Mouse (Mus musculus): Measurements from ENCODE around the gene Bcl11b. TPM values are rescaled to one million over a fixed set of nuclear protein-coding genes. Genes with fewer than 3 reads are reported as not detected.

The Bcl11b gene
- polyA plus RNA-seq, 1 experiment: not detected

DNA sequence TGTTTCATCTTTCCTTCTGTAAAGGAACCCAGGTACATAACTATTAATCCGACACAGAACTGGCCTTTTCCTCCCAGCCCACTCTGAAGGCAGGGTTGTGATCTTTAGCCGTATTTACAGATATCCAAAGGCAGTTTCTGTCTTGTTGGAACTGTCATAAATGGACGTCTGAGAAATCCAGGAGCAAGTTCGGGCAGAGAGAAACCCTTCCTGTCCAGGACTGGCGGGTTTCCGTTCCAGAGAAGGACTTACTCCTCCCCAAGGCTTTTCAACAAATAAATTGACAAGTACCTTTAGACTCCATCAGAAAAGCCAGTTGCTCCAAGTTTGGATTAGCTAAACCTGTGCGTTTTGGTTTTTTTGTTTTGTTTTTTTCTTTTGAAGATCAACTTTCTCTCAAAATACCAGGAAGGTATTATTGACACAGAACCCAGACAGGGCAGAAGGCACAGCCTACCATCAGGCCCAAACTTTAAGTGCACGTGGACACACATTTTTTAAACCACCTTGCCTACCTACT, 24.6 kb downstream of the Bcl11b start:
- Histone ChIP-seq H3K4me3 (no peak overlapping the region), H3K27me3 (ENCODE audit: control insufficient read depth, insufficient read depth, insufficient read length) (no peaks in the 10 kb centered on the region), H3ac (ENCODE audit: control insufficient read depth, insufficient read length) (no peak overlapping the region), H3K4me2 (ENCODE audit: low read depth) (no peak overlapping the region), H3K36me3 (ENCODE audit: control insufficient read depth, insufficient read depth) (no peaks in the 10 kb centered on the region), H3K79me2 (ENCODE audit: control insufficient read depth, insufficient read depth) (no peaks in the 10 kb centered on the region)
- no peak for TF ChIP-seq E2F4 (IDR thresholded peaks at IDR 0.05; ENCODE audit: insufficient read depth)
- no peak for TF ChIP-seq MYOG (IDR thresholded peaks at IDR 0.05; ENCODE audit: control insufficient read depth in 1 of 3, insufficient read depth in 1 of 3, insufficient read length in 2 of 3, low read depth in 2 of 3)
- TF ChIP-seq CEBPB (IDR thresholded peaks at IDR 0.05; ENCODE audit: insufficient read depth, poor library complexity, severe bottlenecking): no peak
- TF ChIP-seq MYOD1 (IDR thresholded peaks at IDR 0.05; ENCODE audit: control insufficient read depth in 1 of 3, insufficient read length in 2 of 3, low read depth in 2 of 3): no peak
- no peak for TF ChIP-seq POLR2A (IDR thresholded peaks at IDR 0.05; ENCODE audit: insufficient read length, low read depth)
- TF ChIP-seq TCF3 (IDR thresholded peaks at IDR 0.05; ENCODE audit: insufficient read length, low read depth): no peak
- no peak for TF ChIP-seq SRF (IDR thresholded peaks at IDR 0.05; ENCODE audit: control insufficient read depth, insufficient read length, low read depth)
- no peak for TF ChIP-seq MAX (IDR thresholded peaks at IDR 0.05; ENCODE audit: low read depth)
- no peak for TF ChIP-seq TCF12 (IDR thresholded peaks at IDR 0.05; ENCODE audit: insufficient read depth, poor library complexity, severe bottlenecking)
- TF ChIP-seq REST (IDR thresholded peaks at IDR 0.05; ENCODE audit: insufficient read depth, insufficient read length): no peak
- no peak for TF ChIP-seq POLR2AphosphoS2 (IDR thresholded peaks at IDR 0.05; ENCODE audit: insufficient read length, low read depth)
- TF ChIP-seq USF1 (IDR thresholded peaks at IDR 0.05; ENCODE audit: low read depth): no peak

DNA sequence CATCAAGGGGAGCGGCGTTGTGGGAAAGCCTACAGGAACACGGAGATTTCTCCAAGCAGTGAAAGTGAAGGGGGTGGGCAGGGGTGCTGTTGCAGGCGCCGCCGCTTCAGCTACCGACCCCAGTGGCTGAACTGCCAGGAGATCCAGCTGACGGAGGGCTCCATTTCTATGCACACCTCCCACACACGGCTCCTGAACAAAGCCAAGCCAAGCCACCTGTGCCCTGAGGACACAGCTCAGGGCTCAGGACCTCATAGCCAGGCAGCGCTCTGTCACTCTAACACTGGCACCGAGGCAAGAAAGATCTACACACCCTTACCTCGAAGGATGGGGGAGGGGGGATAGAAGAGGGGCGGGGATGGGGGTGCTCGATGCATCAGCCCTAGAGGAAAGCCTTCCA, 25.3 kb downstream of the Bcl11b start:
- no peak for TF ChIP-seq POLR2AphosphoS2 (IDR thresholded peaks at IDR 0.05; ENCODE audit: insufficient read length, low read depth)
- no peak for TF ChIP-seq E2F4 (IDR thresholded peaks at IDR 0.05; ENCODE audit: insufficient read depth)
- no peak for TF ChIP-seq SRF (IDR thresholded peaks at IDR 0.05; ENCODE audit: control insufficient read depth, insufficient read length, low read depth)
- TF ChIP-seq CEBPB (IDR thresholded peaks at IDR 0.05; ENCODE audit: insufficient read depth, poor library complexity, severe bottlenecking): no peak
- TF ChIP-seq MYOD1 (IDR thresholded peaks at IDR 0.05; ENCODE audit: control insufficient read depth in 1 of 3, insufficient read length in 2 of 3, low read depth in 2 of 3): no peak
- TF ChIP-seq MYOG (IDR thresholded peaks at IDR 0.05; ENCODE audit: control insufficient read depth in 1 of 3, insufficient read depth in 1 of 3, insufficient read length in 2 of 3, low read depth in 2 of 3): no peak
- no peak for TF ChIP-seq TCF3 (IDR thresholded peaks at IDR 0.05; ENCODE audit: insufficient read length, low read depth)
- no peak for TF ChIP-seq TCF12 (IDR thresholded peaks at IDR 0.05; ENCODE audit: insufficient read depth, poor library complexity, severe bottlenecking)
- TF ChIP-seq POLR2A (IDR thresholded peaks at IDR 0.05; ENCODE audit: insufficient read length, low read depth): no peak
- no peak for TF ChIP-seq USF1 (IDR thresholded peaks at IDR 0.05; ENCODE audit: low read depth)
- H3K4me2 ChIP-seq (ENCODE audit: low read depth): no peak overlapping the region
- H3K79me2 ChIP-seq (ENCODE audit: control insufficient read depth, insufficient read depth): no peaks in the 10 kb centered on the region
- H3K36me3 ChIP-seq (ENCODE audit: control insufficient read depth, insufficient read depth): no peaks in the 10 kb centered on the region
- no peaks in the 10 kb centered on the region for H3K27me3 ChIP-seq (ENCODE audit: control insufficient read depth, insufficient read depth, insufficient read length)
- H3K4me3 ChIP-seq: no peak overlapping the region
- H3ac ChIP-seq (ENCODE audit: control insufficient read depth, insufficient read length): no peak overlapping the region

DNA sequence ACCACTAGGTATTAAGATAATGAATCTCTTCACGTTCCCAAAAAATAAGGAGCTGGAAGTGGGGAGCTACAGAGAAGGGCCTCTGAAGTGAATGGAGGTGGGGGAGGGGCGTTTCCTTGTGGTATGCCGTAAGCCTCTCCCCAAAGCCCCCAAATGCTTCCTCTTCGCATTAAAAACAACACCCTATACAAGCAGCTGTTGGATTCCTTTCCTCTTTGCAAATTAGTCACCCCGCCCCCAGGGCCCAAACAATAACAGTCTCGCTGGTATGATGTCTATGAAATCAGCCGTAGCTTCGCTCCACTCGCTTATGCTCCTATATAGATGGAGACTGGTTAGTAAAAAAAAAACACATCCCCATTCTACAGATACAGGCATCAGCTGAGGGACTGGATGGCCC, 25.9 kb downstream of the Bcl11b start:
- no peaks in the 10 kb centered on the region for H3K36me3 ChIP-seq (ENCODE audit: control insufficient read depth, insufficient read depth)
- no peaks in the 10 kb centered on the region for H3K27me3 ChIP-seq (ENCODE audit: control insufficient read depth, insufficient read depth, insufficient read length)
- no peak overlapping the region for H3K4me2 ChIP-seq (ENCODE audit: low read depth)
- H3ac ChIP-seq (ENCODE audit: control insufficient read depth, insufficient read length): no peak overlapping the region
- TF ChIP-seq POLR2AphosphoS2 (IDR thresholded peaks at IDR 0.05; ENCODE audit: insufficient read length, low read depth): no peak
- no peak for TF ChIP-seq MAX (IDR thresholded peaks at IDR 0.05; ENCODE audit: low read depth)
- TF ChIP-seq USF1 (IDR thresholded peaks at IDR 0.05; ENCODE audit: low read depth): no peak
- TF ChIP-seq TCF12 (IDR thresholded peaks at IDR 0.05; ENCODE audit: insufficient read depth, poor library complexity, severe bottlenecking): no peak
- no peak for TF ChIP-seq REST (IDR thresholded peaks at IDR 0.05; ENCODE audit: insufficient read depth, insufficient read length)
- TF ChIP-seq MYOD1 (IDR thresholded peaks at IDR 0.05; ENCODE audit: control insufficient read depth in 1 of 3, insufficient read length in 2 of 3, low read depth in 2 of 3): no peak
- TF ChIP-seq CEBPB (IDR thresholded peaks at IDR 0.05; ENCODE audit: insufficient read depth, poor library complexity, severe bottlenecking): no peak
- no peak overlapping the region for H3K4me3 ChIP-seq
- H3K79me2 ChIP-seq (ENCODE audit: control insufficient read depth, insufficient read depth): no peaks in the 10 kb centered on the region

DNA sequence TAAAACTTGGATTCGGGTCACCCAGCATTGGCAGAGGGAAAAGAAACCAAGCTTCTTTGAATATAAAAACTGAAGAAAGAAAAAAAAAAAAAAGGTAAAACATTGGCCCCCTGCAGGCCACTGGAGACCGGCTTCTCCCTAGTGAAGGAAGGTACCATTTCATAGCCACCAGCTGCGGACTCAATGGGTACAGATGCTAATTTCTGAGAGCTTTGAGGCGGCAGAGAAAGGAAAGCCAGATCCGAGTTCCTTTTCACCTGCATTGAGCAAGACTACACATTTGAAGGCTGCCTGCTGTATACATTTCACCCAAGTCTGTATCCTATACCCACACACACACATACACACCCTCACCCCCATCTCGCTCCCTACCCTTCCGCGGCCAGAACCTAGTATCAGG, 26.3 kb downstream of the Bcl11b start:
- Histone ChIP-seq H3ac (ENCODE audit: control insufficient read depth, insufficient read length) (no peak overlapping the region), H3K79me2 (ENCODE audit: control insufficient read depth, insufficient read depth) (no peaks in the 10 kb centered on the region), H3K27me3 (ENCODE audit: control insufficient read depth, insufficient read depth, insufficient read length) (no peaks in the 10 kb centered on the region), H3K4me3 (no peak overlapping the region), H3K4me2 (ENCODE audit: low read depth) (no peak overlapping the region), H3K36me3 (ENCODE audit: control insufficient read depth, insufficient read depth) (no peaks in the 10 kb centered on the region)
- TF ChIP-seq REST (IDR thresholded peaks at IDR 0.05; ENCODE audit: insufficient read depth, insufficient read length) (no peak), MYOD1 (IDR thresholded peaks at IDR 0.05; ENCODE audit: control insufficient read depth in 1 of 3, insufficient read length in 2 of 3, low read depth in 2 of 3) (no peak), MYOG (IDR thresholded peaks at IDR 0.05; ENCODE audit: control insufficient read depth in 1 of 3, insufficient read depth in 1 of 3, insufficient read length in 2 of 3, low read depth in 2 of 3) (no peak), SRF (IDR thresholded peaks at IDR 0.05; ENCODE audit: control insufficient read depth, insufficient read length, low read depth) (no peak), MAX (IDR thresholded peaks at IDR 0.05; ENCODE audit: low read depth) (no peak)

DNA sequence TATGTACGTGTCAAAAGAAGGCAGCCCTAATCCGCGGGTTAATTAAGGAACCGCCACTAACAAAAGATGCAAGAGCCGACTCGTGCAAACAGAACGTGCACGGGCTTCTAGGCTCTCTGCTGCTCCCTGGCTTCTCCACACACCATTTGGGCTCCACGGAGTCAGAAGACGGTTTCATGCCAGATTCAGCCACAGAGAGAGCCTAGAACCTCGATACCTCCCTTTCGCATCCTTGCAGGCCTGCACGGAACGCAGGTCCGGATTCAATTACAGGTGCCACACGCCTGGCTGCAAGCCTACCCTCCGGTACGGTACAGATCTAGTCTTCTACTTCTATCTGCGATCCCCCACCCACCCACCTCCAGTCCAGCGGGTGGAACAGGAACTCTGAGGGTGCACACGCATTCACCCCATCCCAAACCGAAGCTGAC, 26.8 kb downstream of the Bcl11b start:
- Histone ChIP-seq H3K36me3 (ENCODE audit: control insufficient read depth, insufficient read depth) (no peaks in the 10 kb centered on the region), H3ac (ENCODE audit: control insufficient read depth, insufficient read length) (no peak overlapping the region), H3K4me3 (no peak overlapping the region), H3K4me2 (ENCODE audit: low read depth) (no peak overlapping the region), H3K27me3 (ENCODE audit: control insufficient read depth, insufficient read depth, insufficient read length) (no peaks in the 10 kb centered on the region), H3K79me2 (ENCODE audit: control insufficient read depth, insufficient read depth) (no peaks in the 10 kb centered on the region)
- TF ChIP-seq POLR2AphosphoS2 (IDR thresholded peaks at IDR 0.05; ENCODE audit: insufficient read length, low read depth) (no peak), MAX (IDR thresholded peaks at IDR 0.05; ENCODE audit: low read depth) (no peak), MYOD1 (IDR thresholded peaks at IDR 0.05; ENCODE audit: control insufficient read depth in 1 of 3, insufficient read length in 2 of 3, low read depth in 2 of 3) (no peak), TCF3 (IDR thresholded peaks at IDR 0.05; ENCODE audit: insufficient read length, low read depth) (no peak), SRF (IDR thresholded peaks at IDR 0.05; ENCODE audit: control insufficient read depth, insufficient read length, low read depth) (no peak), TCF12 (IDR thresholded peaks at IDR 0.05; ENCODE audit: insufficient read depth, poor library complexity, severe bottlenecking) (no peak), E2F4 (IDR thresholded peaks at IDR 0.05; ENCODE audit: insufficient read depth) (no peak), USF1 (IDR thresholded peaks at IDR 0.05; ENCODE audit: low read depth) (no peak), POLR2A (IDR thresholded peaks at IDR 0.05; ENCODE audit: insufficient read length, low read depth) (no peak), MYOG (IDR thresholded peaks at IDR 0.05; ENCODE audit: control insufficient read depth in 1 of 3, insufficient read depth in 1 of 3, insufficient read length in 2 of 3, low read depth in 2 of 3) (no peak), REST (IDR thresholded peaks at IDR 0.05; ENCODE audit: insufficient read depth, insufficient read length) (no peak), CEBPB (IDR thresholded peaks at IDR 0.05; ENCODE audit: insufficient read depth, poor library complexity, severe bottlenecking) (no peak)

Measured in myocyte (in vitro differentiated cells).